Mouse (Mus musculus): ENCODE data around the gene Ybx1. TPM values are rescaled to one million over a fixed set of nuclear protein-coding genes. Genes with fewer than 3 reads are reported as not detected.

Gene Ybx1
- polyA plus RNA-seq (2012; rRNA removed): 182 and 189 TPM in 2 replicates

GRCm38 (mm10) chr4:119294415-119295133 lies at the start of gene Ybx1:
Gene Ybx1 (minus strand): TSS chr4:119294604.
- TF ChIP-seq CTCF (IDR thresholded peaks at IDR 0.05; ENCODE audit: borderline replicate concordance, insufficient read depth, low read depth, low read length): no peak
- TF ChIP-seq POLR2A (IDR thresholded peaks at IDR 0.05; ENCODE audit: borderline replicate concordance, insufficient read depth, low read length): peak; percentile 75
- H3K27ac ChIP-seq (ENCODE audit: insufficient read depth, low read length): peak within 1 kb of the TSS; percentile 87
- WGBS: under 1% methylated on average over 61 of the region's 61 CpGs
- H3K27me3 ChIP-seq (ENCODE audit: control insufficient read depth, insufficient read depth, low read length): no peaks in the 10 kb centered on the region
- peak within 1 kb of the TSS; percentile 87 for H3K4me3 ChIP-seq (replicated peaks; ENCODE audit: insufficient read depth, low read depth, low read length)
- H3K4me1 ChIP-seq (ENCODE audit: control insufficient read depth, insufficient read depth, low read length): no peaks in the 10 kb centered on the region
- DNase-seq: peak; percentile 99 to 100

- no peaks in the 10 kb centered on the region for H3K27me3 ChIP-seq (ENCODE audit: control insufficient read depth, insufficient read depth, low read length)
- H3K4me3 ChIP-seq (replicated peaks; ENCODE audit: insufficient read depth, low read depth, low read length): no peak overlapping the region
- WGBS: 3% methylated on average over 10 of the region's 10 CpGs
- no peaks in the 10 kb centered on the region for H3K4me1 ChIP-seq (ENCODE audit: control insufficient read depth, insufficient read depth, low read length)
- TF ChIP-seq CTCF (IDR thresholded peaks at IDR 0.05; ENCODE audit: borderline replicate concordance, insufficient read depth, low read depth, low read length) (peak; percentile 58), POLR2A (IDR thresholded peaks at IDR 0.05; ENCODE audit: borderline replicate concordance, insufficient read depth, low read length) (no peak)
- peak; percentile 37 to 49 for DNase-seq
- H3K27ac ChIP-seq (ENCODE audit: insufficient read depth, low read length): no peak overlapping the region
Observed at GRCm38 (mm10) chr4:119338861-119339361, 44.5 kb upstream of the Ybx1 start.

DNA sequence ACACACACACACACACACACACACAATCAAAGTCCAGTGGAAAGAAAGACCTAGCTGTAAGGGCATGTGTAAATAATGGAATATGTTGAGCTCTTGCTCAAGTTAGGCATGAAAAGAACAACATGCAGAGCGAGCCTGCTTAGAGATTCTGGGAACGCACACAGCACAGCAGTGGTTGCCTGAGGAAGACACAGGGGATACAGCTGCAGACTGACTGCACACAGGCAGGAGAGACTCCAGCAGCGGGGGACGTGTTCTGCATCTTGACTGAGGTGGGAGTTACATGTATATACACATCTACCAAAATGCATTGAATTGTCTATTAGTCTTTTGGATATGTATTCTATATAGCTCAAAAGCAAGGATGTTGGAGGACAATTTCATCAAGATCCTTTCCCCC lies 44.0 kb upstream of the Ybx1 start:
- Histone ChIP-seq H3K4me3 (replicated peaks; ENCODE audit: insufficient read depth, low read depth, low read length) (no peak overlapping the region), H3K27me3 (ENCODE audit: control insufficient read depth, insufficient read depth, low read length) (no peaks in the 10 kb centered on the region), H3K27ac (ENCODE audit: insufficient read depth, low read length) (no peak overlapping the region), H3K4me1 (ENCODE audit: control insufficient read depth, insufficient read depth, low read length) (no peaks in the 10 kb centered on the region)
- WGBS: 53% methylated on average over 4 of the region's 4 CpGs
- no peak for DNase-seq
- TF ChIP-seq CTCF (IDR thresholded peaks at IDR 0.05; ENCODE audit: borderline replicate concordance, insufficient read depth, low read depth, low read length) (no peak), POLR2A (IDR thresholded peaks at IDR 0.05; ENCODE audit: borderline replicate concordance, insufficient read depth, low read length) (no peak)

DNA sequence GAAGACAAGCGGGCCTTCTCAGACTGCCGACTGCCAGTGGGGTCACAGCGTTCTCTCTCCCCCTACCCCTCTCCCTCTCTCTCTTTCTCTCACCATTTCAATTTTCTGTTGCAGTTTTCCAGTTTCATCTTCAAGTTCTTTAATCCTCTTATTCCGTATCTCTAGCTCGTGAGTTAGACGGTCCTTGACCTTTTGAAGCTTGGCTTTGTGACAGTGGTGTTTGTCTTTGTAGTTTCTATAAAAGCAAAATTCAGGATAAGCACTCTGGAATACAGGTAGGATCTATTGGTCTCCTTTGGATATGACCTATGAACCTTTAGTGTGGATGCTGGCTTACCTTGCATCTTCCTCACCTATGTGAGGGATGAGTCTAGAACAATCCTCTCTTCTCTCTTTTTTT lies 39.1 kb upstream of the Ybx1 start:
- WGBS: 86% methylated on average over 6 of the region's 6 CpGs
- H3K27me3 ChIP-seq (ENCODE audit: control insufficient read depth, insufficient read depth, low read length): no peaks in the 10 kb centered on the region
- TF ChIP-seq CTCF (IDR thresholded peaks at IDR 0.05; ENCODE audit: borderline replicate concordance, insufficient read depth, low read depth, low read length) (no peak), POLR2A (IDR thresholded peaks at IDR 0.05; ENCODE audit: borderline replicate concordance, insufficient read depth, low read length) (no peak)
- H3K27ac ChIP-seq (ENCODE audit: insufficient read depth, low read length): no peak overlapping the region
- H3K4me1 ChIP-seq (ENCODE audit: control insufficient read depth, insufficient read depth, low read length): no peaks in the 10 kb centered on the region
- no peak overlapping the region for H3K4me3 ChIP-seq (replicated peaks; ENCODE audit: insufficient read depth, low read depth, low read length)
- DNase-seq: no peak

DNA sequence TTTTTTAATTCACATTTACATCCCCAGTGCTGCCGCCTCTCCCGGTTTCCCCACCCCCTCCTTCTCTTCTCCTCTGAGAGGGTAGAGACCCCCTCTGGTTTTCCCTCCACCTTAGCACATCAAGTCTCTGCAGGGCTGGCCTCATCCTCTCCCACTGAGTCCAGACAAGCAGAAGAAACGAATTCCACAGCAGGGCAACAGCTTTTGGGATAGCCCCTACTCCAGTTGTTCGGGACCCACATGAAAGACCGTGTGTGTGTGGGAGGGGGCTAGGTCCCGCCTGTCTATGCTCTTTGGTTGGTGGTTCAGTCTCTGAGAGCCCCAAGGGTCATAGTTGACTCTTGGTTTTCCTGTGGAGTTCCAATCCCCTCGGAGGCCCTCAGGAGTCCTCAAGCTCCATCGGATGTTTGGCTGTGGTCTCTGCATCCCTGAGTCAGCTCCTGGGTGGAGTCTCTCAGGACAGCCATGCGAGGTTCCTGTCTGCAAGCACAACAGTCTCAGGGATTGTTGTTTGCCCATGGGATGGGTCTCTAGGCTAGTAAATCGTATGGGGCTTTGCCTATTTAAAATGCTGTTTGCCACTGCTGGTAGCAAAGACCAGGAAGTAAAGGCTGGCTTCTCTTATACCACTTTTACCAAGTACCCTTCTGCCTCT lies 26.6 kb upstream of the Ybx1 start:
- Histone ChIP-seq H3K4me3 (replicated peaks; ENCODE audit: insufficient read depth, low read depth, low read length) (peak overlapping the region; percentile 92), H3K27me3 (ENCODE audit: control insufficient read depth, insufficient read depth, low read length) (no peaks in the 10 kb centered on the region), H3K27ac (ENCODE audit: insufficient read depth, low read length) (no peak overlapping the region), H3K4me1 (ENCODE audit: control insufficient read depth, insufficient read depth, low read length) (no peaks in the 10 kb centered on the region; the same call in 1 of the 2 replicates)
- peak; percentile 18 to 27 for DNase-seq
- no peak for TF ChIP-seq POLR2A (IDR thresholded peaks at IDR 0.05; ENCODE audit: borderline replicate concordance, insufficient read depth, low read length)
- no peak for TF ChIP-seq CTCF (IDR thresholded peaks at IDR 0.05; ENCODE audit: borderline replicate concordance, insufficient read depth, low read depth, low read length)
- WGBS: 17% methylated on average over 10 of the region's 10 CpGs

GRCm38 (mm10) chr4:119320131-119320830 lies 25.9 kb upstream of the Ybx1 start, which contains the start of gene Ppih:
Gene Ppih (minus strand): TSS chr4:119320546.
- peak within 1 kb of the TSS; percentile 92 for H3K4me3 ChIP-seq (replicated peaks; ENCODE audit: insufficient read depth, low read depth, low read length)
- DNase-seq: peak; percentile 95 to 97
- H3K4me1 ChIP-seq (ENCODE audit: control insufficient read depth, insufficient read depth, low read length): no peaks in the 10 kb centered on the region; the same call in 1 of the 2 replicates
- peak within 1 kb of the TSS; percentile 71; the same call in 1 of the 2 replicates for H3K27ac ChIP-seq (ENCODE audit: insufficient read depth, low read length)
- no peaks in the 10 kb centered on the region for H3K27me3 ChIP-seq (ENCODE audit: control insufficient read depth, insufficient read depth, low read length)
- WGBS: under 1% methylated on average over 44 of the region's 44 CpGs
- TF ChIP-seq CTCF (IDR thresholded peaks at IDR 0.05; ENCODE audit: borderline replicate concordance, insufficient read depth, low read depth, low read length) (no peak), POLR2A (IDR thresholded peaks at IDR 0.05; ENCODE audit: borderline replicate concordance, insufficient read depth, low read length) (peak; percentile 95)

DNA sequence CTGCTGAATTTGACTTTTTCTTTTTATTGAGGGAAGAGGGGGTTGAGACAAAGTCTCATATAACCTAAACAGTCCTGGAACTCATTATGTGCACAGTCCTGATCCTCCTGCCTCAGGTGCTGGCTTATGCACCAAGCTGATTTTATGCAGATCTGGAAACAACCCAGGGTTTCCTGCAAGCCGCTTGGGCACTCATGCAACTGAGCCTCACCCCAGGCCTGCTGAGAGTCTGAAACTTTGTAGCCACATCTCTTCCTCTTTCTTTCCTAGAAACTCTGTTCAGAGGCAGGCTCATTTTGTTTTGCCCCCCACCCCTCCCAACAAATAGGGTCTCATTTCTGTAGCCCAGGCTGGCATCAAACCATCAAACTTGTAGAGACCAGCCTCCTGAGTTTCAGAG lies 19.4 kb upstream of the Ybx1 start:
- DNase-seq: no peak
- TF ChIP-seq POLR2A (IDR thresholded peaks at IDR 0.05; ENCODE audit: borderline replicate concordance, insufficient read depth, low read length) (no peak), CTCF (IDR thresholded peaks at IDR 0.05; ENCODE audit: borderline replicate concordance, insufficient read depth, low read depth, low read length) (no peak)
- 97% methylated on average over 1 of the region's 1 CpGs for WGBS

More for the DNA sequence above, 19.4 kb upstream of the Ybx1 start:
- H3K27me3 ChIP-seq (ENCODE audit: control insufficient read depth, insufficient read depth, low read length): no peaks in the 10 kb centered on the region
- H3K4me1 ChIP-seq (ENCODE audit: control insufficient read depth, insufficient read depth, low read length): no peaks in the 10 kb centered on the region
- no peak overlapping the region for H3K4me3 ChIP-seq (replicated peaks; ENCODE audit: insufficient read depth, low read depth, low read length)
- no peak overlapping the region for H3K27ac ChIP-seq (ENCODE audit: insufficient read depth, low read length)

All from cerebellum, adult 2 months (tissue).